Mouse (Mus musculus): ENCODE data around the gene Tnik. TPM values are rescaled to one million over a fixed set of nuclear protein-coding genes. Genes with fewer than 3 reads are reported as not detected.
A peak's percentile ranks its signal among the peaks of the same experiment; 100 is the strongest.

The Tnik gene
- polyA plus RNA-seq, 1 experiment from 2014 or later: 20.7 TPM

DNA sequence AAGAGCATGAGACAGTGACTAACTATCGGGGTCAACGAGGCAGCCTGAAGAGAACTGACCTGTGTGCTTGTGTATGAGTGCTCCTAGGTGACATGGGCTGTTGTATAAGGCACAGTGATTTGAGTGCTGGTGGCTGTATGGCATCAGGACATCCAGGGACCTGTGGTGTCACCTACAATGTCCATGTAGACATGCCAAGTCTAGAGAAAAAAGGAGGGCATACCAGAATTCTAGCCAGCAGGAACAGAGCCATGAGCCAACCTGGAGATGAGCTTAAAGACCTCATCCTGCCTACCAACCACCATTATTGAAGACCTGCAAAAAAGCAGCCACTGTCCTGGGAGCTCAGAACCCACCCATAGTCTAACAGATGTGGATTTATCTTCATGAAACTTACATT lies 127.2 kb downstream of the Tnik start:
- in situ Hi-C loops (cut with MboI; ENCODE audit: low pct_unique_long_range_greater_than_20kb): no loop called here
- POLR2A ChIA-PET: interaction anchor here (0.6 kb wide), 1 partner anchor 161 kb away, joined by 3 read pairs; no protein-coding TSS in a partner anchor
- H3K27me3 ChIP-seq: no peaks in the 10 kb centered on the region
- no peak for TF ChIP-seq CTCF (IDR thresholded peaks at IDR 0.05)
- CTCF ChIA-PET: interaction anchor here (1.3 kb wide), 1 partner anchor 11 kb away, joined by 4 read pairs; no protein-coding TSS in a partner anchor
- DNase-seq (ENCODE audit: low read depth, low spot score) (no peak), ATAC-seq (no peak)

GRCm38 (mm10) chr3:28392542-28392941 lies 129.5 kb downstream of the Tnik start:
- H3K27me3 ChIP-seq: no peaks in the 10 kb centered on the region
- no peak for TF ChIP-seq CTCF (IDR thresholded peaks at IDR 0.05)
- ChIA-PET CTCF (interaction anchor here (0.7 to 1.0 kb wide), 3 partner anchors 11 to 173 kb away, joined by 3 read pairs; no protein-coding TSS in a partner anchor), POLR2A (no interaction called here)
- no peak for ATAC-seq
- in situ Hi-C loops (cut with MboI; ENCODE audit: low pct_unique_long_range_greater_than_20kb): no loop called here
- no peak for DNase-seq (ENCODE audit: low read depth, low spot score)

- DNase-seq (ENCODE audit: low read depth, low spot score) (no peak), ATAC-seq (no peak)
- CTCF ChIA-PET: no interaction called here
- TF ChIP-seq CTCF (IDR thresholded peaks at IDR 0.05): no peak
- POLR2A ChIA-PET: interaction anchor here (0.5 kb wide), 1 partner anchor 97 kb away, joined by 3 read pairs; no protein-coding TSS in a partner anchor
- no peaks in the 10 kb centered on the region for H3K27me3 ChIP-seq
- in situ Hi-C loops (cut with MboI; ENCODE audit: low pct_unique_long_range_greater_than_20kb): no loop called here
Observed at GRCm38 (mm10) chr3:28398781-28399180, 135.8 kb downstream of the Tnik start.

GRCm38 (mm10) chr3:28399593-28400216 lies 136.7 kb downstream of the Tnik start:
- TF ChIP-seq CTCF (IDR thresholded peaks at IDR 0.05): no peak
- in situ Hi-C loops (cut with MboI; ENCODE audit: low pct_unique_long_range_greater_than_20kb): no loop called here
- ATAC-seq: no peak
- H3K27me3 ChIP-seq: no peaks in the 10 kb centered on the region
- no peak for DNase-seq (ENCODE audit: low read depth, low spot score)
- ChIA-PET CTCF (interaction anchor here (1.2 kb wide), 1 partner anchor 10 kb away, joined by 3 read pairs; no protein-coding TSS in a partner anchor), POLR2A (interaction anchor here (0.7 kb wide), 1 partner anchor 1790 kb away, joined by 3 read pairs; no protein-coding TSS in a partner anchor)

DNA sequence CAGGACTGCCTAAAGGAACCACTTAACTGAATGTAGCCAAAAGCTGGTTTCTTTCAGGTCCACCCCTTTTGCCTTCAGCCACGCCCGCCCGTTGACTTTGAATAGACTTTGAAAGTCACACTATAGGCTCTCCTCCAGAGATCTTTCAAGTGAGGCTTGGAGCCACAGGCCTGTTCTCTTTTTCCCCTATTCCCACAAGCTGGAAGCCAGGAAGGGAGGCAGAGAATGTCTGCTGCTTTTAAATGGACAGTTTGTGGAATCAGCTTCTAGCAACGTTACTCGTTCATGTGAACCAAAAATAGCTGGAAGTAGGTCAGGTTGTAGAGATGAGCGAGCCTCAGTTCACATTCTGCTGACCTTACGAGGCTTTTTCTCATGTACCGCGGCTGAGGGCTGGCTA lies 138.3 kb downstream of the Tnik start:
- H3K27me3 ChIP-seq: no peaks in the 10 kb centered on the region
- DNase-seq (ENCODE audit: low read depth, low spot score) (no peak), ATAC-seq (no peak)
- TF ChIP-seq CTCF (IDR thresholded peaks at IDR 0.05): no peak
- in situ Hi-C loops (cut with MboI; ENCODE audit: low pct_unique_long_range_greater_than_20kb): no loop called here
- ChIA-PET POLR2A (interaction anchor here (0.6 to 1.1 kb wide), 2 partner anchors 29 to 191 kb away, joined by 3 to 7 read pairs; no protein-coding TSS in a partner anchor), CTCF (interaction anchor here (0.7 to 4.9 kb wide), 6 partner anchors 9 to 135 kb away, joined by 3 to 18 read pairs (median 4); no protein-coding TSS in a partner anchor)

DNA sequence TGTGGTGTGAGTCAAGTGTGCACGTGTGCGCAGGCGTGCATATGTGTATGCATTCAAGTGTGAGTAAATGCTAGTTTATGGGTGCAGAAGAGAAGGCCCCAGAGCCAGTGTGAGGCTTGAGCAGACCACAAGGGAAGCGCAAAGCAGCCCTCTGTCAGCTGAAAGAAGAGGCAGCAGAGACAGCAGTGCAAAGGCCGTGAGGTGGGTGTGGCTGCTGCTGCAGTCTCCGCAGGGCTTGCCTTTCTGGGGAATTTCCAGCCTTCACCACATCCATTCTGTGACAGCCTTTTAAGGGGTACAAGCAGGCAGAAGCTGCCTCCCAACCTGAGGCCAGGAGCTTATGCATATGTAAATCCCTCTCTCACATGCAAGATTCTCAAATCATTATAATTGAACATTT lies 139.2 kb downstream of the Tnik start:
- no peak for ATAC-seq
- CTCF ChIA-PET: interaction anchor here (1.3 to 4.9 kb wide), 3 partner anchors 8 to 43 kb away, joined by 3 to 18 read pairs (median 4); no protein-coding TSS in a partner anchor
- in situ Hi-C loops (cut with MboI; ENCODE audit: low pct_unique_long_range_greater_than_20kb): no loop called here
- DNase-seq (ENCODE audit: low read depth, low spot score): no peak
- POLR2A ChIA-PET: no interaction called here
- H3K27me3 ChIP-seq: no peaks in the 10 kb centered on the region
- TF ChIP-seq CTCF (IDR thresholded peaks at IDR 0.05): no peak

DNA sequence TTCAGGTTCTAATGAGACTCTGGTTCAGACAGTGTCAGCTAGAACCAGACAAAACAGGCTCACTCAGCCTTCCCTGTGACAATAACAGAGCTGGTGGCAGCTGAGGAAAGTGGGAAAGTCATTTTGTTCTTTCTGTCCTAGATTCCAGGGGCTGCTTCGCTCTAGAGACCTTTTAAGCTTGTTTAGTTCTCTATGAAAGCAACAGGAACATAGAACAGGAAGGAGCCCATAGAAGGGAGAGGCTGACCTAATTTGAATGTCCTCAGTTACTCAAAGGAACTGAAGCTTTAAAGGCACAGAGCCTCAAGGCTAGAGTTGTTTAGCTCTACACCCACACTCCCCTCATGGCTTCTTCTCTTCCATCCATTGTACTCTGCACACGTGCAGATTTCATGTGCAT lies 142.4 kb downstream of the Tnik start:
- ATAC-seq (no peak), DNase-seq (ENCODE audit: low read depth, low spot score) (no peak)
- in situ Hi-C loops (cut with MboI; ENCODE audit: low pct_unique_long_range_greater_than_20kb): no loop called here
- ChIA-PET POLR2A (interaction anchor here (0.7 kb wide), 1 partner anchor 34 kb away, joined by 3 read pairs; no protein-coding TSS in a partner anchor), CTCF (interaction anchor here (1.4 kb wide), 1 partner anchor 13 kb away, joined by 3 read pairs; no protein-coding TSS in a partner anchor)
- H3K27me3 ChIP-seq: no peaks in the 10 kb centered on the region
- no peak for TF ChIP-seq CTCF (IDR thresholded peaks at IDR 0.05)

GRCm38 (mm10) chr3:28408859-28409459 lies 145.9 kb downstream of the Tnik start:
- ATAC-seq (no peak), DNase-seq (ENCODE audit: low read depth, low spot score) (no peak)
- in situ Hi-C loops (cut with MboI; ENCODE audit: low pct_unique_long_range_greater_than_20kb): no loop called here
- CTCF ChIA-PET: interaction anchor here (0.9 kb wide), 1 partner anchor 8 kb away, joined by 3 read pairs; no protein-coding TSS in a partner anchor
- no peaks in the 10 kb centered on the region for H3K27me3 ChIP-seq
- no peak for TF ChIP-seq CTCF (IDR thresholded peaks at IDR 0.05)
- POLR2A ChIA-PET: no interaction called here

GRCm38 (mm10) chr3:28410269-28410668 lies 147.3 kb downstream of the Tnik start:
- POLR2A ChIA-PET: no interaction called here
- peak; percentile 31 for TF ChIP-seq CTCF (IDR thresholded peaks at IDR 0.05)
- in situ Hi-C loops (cut with MboI; ENCODE audit: low pct_unique_long_range_greater_than_20kb): no loop called here
- no peaks in the 10 kb centered on the region for H3K27me3 ChIP-seq
- DNase-seq (ENCODE audit: low read depth, low spot score): no peak
- ATAC-seq: no peak
- CTCF ChIA-PET: interaction anchor here (1.1 to 1.5 kb wide), 3 partner anchors 8 to 28 kb away, joined by 3 to 4 read pairs (median 4); no protein-coding TSS in a partner anchor

GRCm38 (mm10) chr3:28415986-28416385 lies 153.0 kb downstream of the Tnik start:
- ChIA-PET POLR2A (interaction anchor here (0.7 kb wide), 1 partner anchor 78 kb away, joined by 4 read pairs; no protein-coding TSS in a partner anchor), CTCF (interaction anchor here (0.7 to 1.7 kb wide), 2 partner anchors 54 to 245 kb away, joined by 3 to 4 read pairs; no protein-coding TSS in a partner anchor)
- in situ Hi-C loops (cut with MboI; ENCODE audit: low pct_unique_long_range_greater_than_20kb): no loop called here
- ATAC-seq (no peak), DNase-seq (ENCODE audit: low read depth, low spot score) (no peak)
- no peak for TF ChIP-seq CTCF (IDR thresholded peaks at IDR 0.05)
- no peaks in the 10 kb centered on the region for H3K27me3 ChIP-seq
